Mouse (Mus musculus) lung, postnatal 0 days (tissue): ENCODE data around the gene Tmem123. TPM values are rescaled to one million over a fixed set of nuclear protein-coding genes. Genes with fewer than 3 reads are reported as not detected.

ENCODE experiments used
- ATAC-seq: fragments of 200-750 bp; cut with Nextera tagmentation; 2 replicates; pipeline ENCODE4 v1.8.0; 2017; ENCODE audit warnings: moderate library complexity
- DNase-seq: peaks from one replicate; pipeline ENCODE4 v3.0.0-alpha.2; 2016; ENCODE audit warnings: low spot score
- H3K27ac ChIP-seq: fragments of 300-500 bp; sonication (generic); 2 replicates; pipeline ENCODE4 v1.5.1; 2014; ENCODE audit warnings: antibody characterized with exemption, mild to moderate bottlenecking, low read length, mixed read lengths
- H3K27me3 ChIP-seq: fragments of 300-500 bp; sonication (generic); replicated peaks from 2 replicates; pipeline ENCODE4 v1.6.1; 2014; ENCODE audit warnings: low read length, mixed read lengths; ENCODE audit not compliant: insufficient read depth
- H3K36me3 ChIP-seq: fragments of 300-500 bp; sonication (generic); 2 replicates; pipeline ENCODE4 v1.6.1; 2014; ENCODE audit warnings: low read length, mixed read lengths; ENCODE audit not compliant: insufficient read depth
- H3K4me1 ChIP-seq: fragments of 300-500 bp; sonication (generic); 2 replicates; pipeline ENCODE4 v1.6.1; 2014; ENCODE audit warnings: antibody characterized with exemption, low read depth, low read length, mixed read lengths; ENCODE audit not compliant: insufficient read depth
- H3K4me2 ChIP-seq: fragments of 300-500 bp; sonication (generic); replicated peaks from 2 replicates; pipeline ENCODE4 v1.6.1; 2014; ENCODE audit warnings: low read depth, mild to moderate bottlenecking, low read length, moderate library complexity, mixed read lengths
- H3K4me3 ChIP-seq: fragments of 300-500 bp; sonication (generic); 2 replicates; pipeline ENCODE4 v1.5.1; 2014; ENCODE audit warnings: low read depth, low read length
- H3K9ac ChIP-seq: fragments of 300-500 bp; sonication (generic); replicated peaks from 2 replicates; pipeline ENCODE4 v1.6.1; 2014; ENCODE audit warnings: low read depth, mild to moderate bottlenecking
- H3K9me3 ChIP-seq: fragments of 300-500 bp; sonication (generic); 2 replicates; pipeline ENCODE4 v1.6.1; 2016; ENCODE audit warnings: low read length, mixed read lengths
- CTCF ChIP-seq: IDR thresholded peaks from 2 replicates; pipeline ENCODE4 v1.5.1; 2016; ENCODE audit warnings: antibody characterized with exemption, mild to moderate bottlenecking
- EP300 ChIP-seq: IDR thresholded peaks from 2 replicates; pipeline ENCODE4 v1.6.1; 2016; ENCODE audit warnings: antibody characterized with exemption, mild to moderate bottlenecking, control low read depth
- WGBS: fragments of 180-500 bp; shearing (Covaris S2); extraction: QIAGEN DNeasy Blood & Tissue Kit; methylation state at CpG from one replicate; pipeline ENCODE4 v1.1.7; 2014; 5-methylcytosine and 5-hydroxymethylcytosine counted together
- polyA plus RNA-seq: library from polyadenylated mRNA; unstranded; fragments of >200 nt; fragmentation: Nextera tagmentation; extraction: Ambion mirVana; gene quantifications from 2 replicates; pipeline ENCODE4 v1.2.1, GENCODE M21; 2015

The Tmem123 gene
- polyA plus RNA-seq, 1 experiment from 2014 or later, result 99.5 TPM

DNA sequence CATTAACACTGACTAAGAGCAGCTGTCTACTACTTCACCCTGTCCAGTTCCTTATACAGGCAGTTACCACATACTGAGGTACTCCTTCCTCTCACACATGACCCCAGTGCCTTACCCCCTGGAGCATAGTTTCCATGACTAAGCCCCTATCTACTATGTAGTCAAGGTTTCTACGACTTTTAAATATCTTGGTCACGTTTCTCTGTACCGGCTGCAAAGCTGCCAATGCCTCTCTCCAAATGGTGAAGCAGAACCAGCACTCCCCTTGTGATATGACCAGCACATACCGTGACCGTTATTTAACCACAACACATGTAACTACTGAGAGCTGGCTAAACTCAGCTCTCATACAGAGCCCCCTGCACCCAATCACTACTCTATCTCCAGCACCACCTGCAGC is 61.1 kb downstream of the Tmem123 start:
- DNase-seq (no peak), ATAC-seq (no peak)
- no peak for TF ChIP-seq CTCF
- no peaks in the 10 kb centered on the region for H3K4me1 ChIP-seq
- no peak overlapping the region for H3K4me3 ChIP-seq
- peaks cover 4% of the 10 kb centered on the region; the same call in 1 of the 2 replicates for H3K36me3 ChIP-seq
- no peaks in the 10 kb centered on the region for H3K27me3 ChIP-seq
- no peak overlapping the region for H3K4me2 ChIP-seq
- H3K9me3 ChIP-seq, result no peaks in the 10 kb centered on the region
- no peak overlapping the region for H3K9ac ChIP-seq
- H3K27ac ChIP-seq, result no peak overlapping the region
- 89% methylated on average over 5 of the region's 5 CpGs for WGBS

DNA sequence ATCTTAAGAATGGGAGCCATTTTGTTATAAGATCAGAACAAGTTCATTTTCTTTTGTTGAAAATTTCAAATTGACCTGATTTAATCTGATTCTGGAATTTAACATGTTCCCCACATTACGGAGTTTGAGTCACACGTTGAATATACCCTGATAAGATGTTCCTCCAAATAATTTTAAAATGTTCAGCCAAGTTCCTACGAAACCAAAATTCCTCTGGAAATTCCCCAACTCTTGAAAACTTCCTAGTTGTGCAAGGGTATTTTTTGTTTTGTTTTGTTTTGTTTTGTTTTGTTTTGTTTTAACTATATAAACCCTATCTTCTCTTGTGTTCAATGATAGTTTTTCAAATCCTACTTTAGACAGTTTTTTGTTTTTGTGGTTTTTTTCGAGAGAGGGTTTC is 64.9 kb downstream of the Tmem123 start:
- WGBS, result 66% methylated on average over 4 of the region's 4 CpGs
- Histone ChIP-seq H3K4me2 (no peak overlapping the region), H3K27me3 (no peaks in the 10 kb centered on the region), H3K9ac (no peak overlapping the region), H3K4me3 (no peak overlapping the region), H3K36me3 (no peaks in the 10 kb centered on the region), H3K27ac (no peak overlapping the region), H3K4me1 (peaks cover 3% of the 10 kb centered on the region; the same call in 1 of the 2 replicates), H3K9me3 (no peaks in the 10 kb centered on the region)
- TF ChIP-seq EP300 (no peak), CTCF (no peak)
- ATAC-seq (no peak), DNase-seq (peak; percentile 32)

DNA sequence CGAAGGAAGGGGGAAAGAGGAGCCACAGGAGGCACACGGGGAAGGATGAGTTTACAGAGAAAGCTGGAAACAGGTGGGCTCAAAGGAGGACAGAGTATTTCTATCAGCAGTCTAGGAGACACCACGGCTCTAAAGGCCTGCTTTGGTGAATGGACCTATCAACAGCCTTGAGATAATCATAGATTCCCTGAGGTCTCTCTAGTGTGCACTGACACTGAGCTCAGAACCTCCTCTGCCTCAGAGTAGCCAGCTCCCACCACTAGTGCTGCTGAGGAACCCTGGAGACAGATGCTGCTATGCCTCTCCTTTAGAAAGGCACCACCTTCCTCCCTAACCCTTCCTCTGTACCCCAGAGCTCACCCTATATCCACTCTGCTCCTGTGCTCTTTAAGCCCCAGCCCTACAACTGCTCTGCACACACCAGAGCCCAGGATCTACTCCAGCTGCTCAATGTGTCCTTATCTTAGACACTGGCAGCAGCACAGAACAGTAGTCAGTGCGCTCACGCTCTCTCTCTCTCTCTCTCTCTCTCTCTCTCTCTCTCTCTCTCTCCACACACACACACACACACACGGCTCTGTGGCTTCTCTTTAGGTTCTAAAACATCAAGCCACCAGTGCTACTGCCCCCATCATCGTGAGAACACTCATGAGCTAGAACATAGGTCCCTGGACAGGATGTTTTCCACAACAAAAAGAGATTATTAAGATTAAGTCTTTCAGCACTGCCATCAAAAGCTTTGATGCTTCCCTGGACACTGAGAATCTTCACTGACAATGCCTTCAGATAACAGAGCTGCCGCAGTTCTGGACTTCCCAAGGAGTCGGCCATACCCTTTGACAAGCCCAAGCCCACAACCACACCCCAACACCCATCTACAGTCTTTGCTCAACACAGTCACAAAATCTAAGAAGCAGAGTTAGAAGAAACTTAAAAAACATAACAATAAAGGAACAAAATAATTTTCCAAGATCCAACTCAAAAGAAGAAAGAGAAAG is 66.0 kb downstream of the Tmem123 start:
- no peak for TF ChIP-seq CTCF
- TF ChIP-seq EP300, result no peak
- Histone ChIP-seq H3K4me2 (peak overlapping the region; percentile 19; the same call in 1 of the 2 replicates), H3K27ac (no peak overlapping the region), H3K4me1 (peaks cover 4% of the 10 kb centered on the region; the same call in 1 of the 2 replicates), H3K9ac (no peak overlapping the region), H3K4me3 (no peak overlapping the region; the same call in 1 of the 2 replicates), H3K36me3 (0 out of 2 replicates have a peak, but pooled peaks cover 5% of the 10 kb centered on the region), H3K9me3 (no peaks in the 10 kb centered on the region), H3K27me3 (no peaks in the 10 kb centered on the region)
- peak; percentile 54; the same call in 1 of the 2 replicates for ATAC-seq
- WGBS, result 69% methylated on average over 9 of the region's 9 CpGs
- DNase-seq, result no peak

DNA sequence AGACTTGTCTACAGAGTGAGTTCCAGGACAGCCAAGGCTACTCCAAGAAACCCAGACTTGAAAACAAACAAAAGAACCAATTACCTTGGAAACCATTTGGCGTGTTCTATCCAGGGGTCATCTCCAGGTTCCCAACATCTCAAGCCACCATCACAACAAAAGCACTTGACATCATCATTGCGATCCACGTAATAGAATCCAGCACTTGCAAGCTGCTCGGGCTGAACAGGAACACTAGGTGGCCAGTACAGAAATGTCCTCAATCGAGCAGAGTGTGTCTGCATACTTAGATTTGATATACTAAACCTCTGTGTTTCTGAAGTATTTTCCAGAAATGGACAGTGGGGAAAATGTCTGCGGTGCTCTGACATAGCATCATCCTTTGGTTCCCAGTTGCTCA is 69.6 kb downstream of the Tmem123 start:
- DNase-seq (no peak), ATAC-seq (no peak)
- Histone ChIP-seq H3K9me3 (no peaks in the 10 kb centered on the region), H3K27ac (no peak overlapping the region), H3K27me3 (no peaks in the 10 kb centered on the region), H3K4me1 (peaks cover 4% of the 10 kb centered on the region; the same call in 1 of the 2 replicates), H3K9ac (no peak overlapping the region), H3K36me3 (0 out of 2 replicates have a peak, but pooled peaks cover 5% of the 10 kb centered on the region), H3K4me3 (no peak overlapping the region), H3K4me2 (no peak overlapping the region)
- WGBS, result 81% methylated on average over 6 of the region's 6 CpGs
- TF ChIP-seq CTCF (no peak), EP300 (no peak)

DNA sequence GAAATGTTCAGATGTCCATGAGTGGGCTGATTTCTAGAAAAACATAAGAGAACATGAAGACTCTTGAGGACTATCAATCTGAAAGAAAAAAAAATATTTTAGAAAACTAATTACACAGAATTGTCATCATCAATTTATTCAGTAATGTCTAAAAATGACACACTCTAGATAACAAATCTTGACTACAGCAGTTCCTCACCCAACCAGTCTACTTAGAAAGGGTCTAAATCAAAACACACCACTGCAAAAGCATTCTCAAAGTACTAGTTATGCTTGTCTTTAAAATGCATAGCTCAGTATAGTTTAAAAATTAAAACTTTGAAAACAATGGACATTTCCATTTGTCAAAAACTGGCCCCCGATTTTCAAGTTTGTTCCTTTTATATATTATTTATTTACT is 71.5 kb downstream of the Tmem123 start:
- H3K9me3 ChIP-seq, result no peaks in the 10 kb centered on the region
- H3K4me1 ChIP-seq, result peaks cover 4% of the 10 kb centered on the region; the same call in 1 of the 2 replicates
- no peak overlapping the region for H3K9ac ChIP-seq
- H3K27me3 ChIP-seq, result no peaks in the 10 kb centered on the region
- TF ChIP-seq CTCF (no peak), EP300 (no peak)
- no peak overlapping the region for H3K27ac ChIP-seq
- 0 out of 2 replicates have a peak, but pooled peaks cover 5% of the 10 kb centered on the region for H3K36me3 ChIP-seq
- no peak for ATAC-seq
- DNase-seq, result no peak
- WGBS, result 70% methylated on average over 1 of the region's 1 CpGs
- H3K4me2 ChIP-seq, result no peak overlapping the region
- no peak overlapping the region for H3K4me3 ChIP-seq

DNA sequence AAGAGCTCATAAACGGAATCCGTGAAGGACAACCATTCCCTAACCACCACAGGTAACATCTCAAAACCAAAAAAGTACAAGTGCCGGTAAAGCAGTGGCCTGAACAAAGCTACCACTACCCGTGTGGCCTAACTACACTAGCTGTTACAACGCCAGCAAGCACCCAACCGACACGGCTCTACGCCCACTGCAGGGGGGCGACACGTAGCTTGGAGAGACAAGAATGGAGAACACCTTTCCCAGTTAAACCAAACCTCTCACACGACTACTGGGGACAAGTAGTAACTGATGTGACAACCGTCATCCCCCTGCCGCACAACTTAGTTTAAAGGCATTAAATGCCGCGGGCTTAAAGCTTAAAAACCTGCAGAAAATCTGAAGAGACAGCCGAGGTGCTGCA is 72.5 kb downstream of the Tmem123 start:
- Histone ChIP-seq H3K4me1 (peaks cover 4% of the 10 kb centered on the region; the same call in 1 of the 2 replicates), H3K27me3 (no peaks in the 10 kb centered on the region), H3K4me3 (peak overlapping the region; percentile 83), H3K27ac (peak overlapping the region; percentile 96), H3K9ac (peak overlapping the region; percentile 98), H3K9me3 (no peaks in the 10 kb centered on the region), H3K4me2 (peak overlapping the region; percentile 70), H3K36me3 (0 out of 2 replicates have a peak, but pooled peaks cover 5% of the 10 kb centered on the region)
- peak; percentile 60 for DNase-seq
- under 1% methylated on average over 16 of the region's 16 CpGs for WGBS
- ATAC-seq, result peak; percentile 19
- TF ChIP-seq CTCF (no peak), EP300 (no peak; the same call in 1 of the 2 replicates)
